Mouse (Mus musculus) midbrain, embryonic 11.5 days (tissue): ENCODE data around the gene Arpp21. TPM values are rescaled to one million over a fixed set of nuclear protein-coding genes. Genes with fewer than 3 reads are reported as not detected.

ENCODE experiments used
- ATAC-seq: fragments of 200-750 bp; cut with Nextera tagmentation; 2 replicates; pipeline ENCODE4 v1.8.0; 2017; ENCODE audit warnings: moderate TSS enrichment, moderate library complexity; ENCODE audit not compliant: low FRiP score
- DNase-seq: peaks from one replicate; pipeline ENCODE4 v3.0.0; 2015; ENCODE audit warnings: low spot score; ENCODE audit errors: missing footprints
- H3K27ac ChIP-seq: fragments of 300-500 bp; sonication (generic); 2 replicates; pipeline ENCODE4 v1.5.1; 2014; ENCODE audit warnings: low read depth, low read length
- H3K27me3 ChIP-seq: fragments of 300-500 bp; sonication (generic); 2 replicates; pipeline ENCODE4 v1.6.1; 2014; ENCODE audit warnings: mild to moderate bottlenecking, low read length, moderate library complexity, mixed read lengths; ENCODE audit not compliant: control insufficient read depth, insufficient read depth
- H3K36me3 ChIP-seq: fragments of 300-500 bp; sonication (generic); 2 replicates; pipeline ENCODE4 v1.6.1; 2014; ENCODE audit warnings: mild to moderate bottlenecking, low read length, moderate library complexity, mixed read lengths; ENCODE audit not compliant: control insufficient read depth, insufficient read depth
- H3K4me1 ChIP-seq: fragments of 300-500 bp; sonication (generic); 2 replicates; pipeline ENCODE4 v1.6.1; 2014; ENCODE audit warnings: low read length; ENCODE audit not compliant: control insufficient read depth, insufficient read depth
- H3K4me2 ChIP-seq: fragments of 300-500 bp; sonication (generic); 2 replicates; pipeline ENCODE4 v1.6.1; 2014; ENCODE audit warnings: mild to moderate bottlenecking, moderate library complexity
- H3K4me3 ChIP-seq: fragments of 300-500 bp; sonication (generic); 2 replicates; pipeline ENCODE4 v1.5.1; 2014; ENCODE audit warnings: low read depth, low read length
- H3K9ac ChIP-seq: fragments of 300-500 bp; sonication (generic); 2 replicates; pipeline ENCODE4 v1.6.1; 2014; ENCODE audit warnings: low read length
- H3K9me3 ChIP-seq: fragments of 300-500 bp; sonication (generic); 2 replicates; pipeline ENCODE4 v1.6.1; 2016; ENCODE audit warnings: low read length; ENCODE audit not compliant: control insufficient read depth
- WGBS: fragments of 180-500 bp; shearing (Covaris S2); extraction: QIAGEN DNeasy Blood & Tissue Kit; methylation state at CpG from one replicate; pipeline ENCODE4 v1.1.7; 2014; 5-methylcytosine and 5-hydroxymethylcytosine counted together
- polyA plus RNA-seq: library from polyadenylated mRNA; unstranded; fragments of >200 nt; fragmentation: Nextera tagmentation; extraction: Ambion mirVana; gene quantifications from 2 replicates; pipeline ENCODE4 v1.2.1, GENCODE M21; 2014

Gene Arpp21
- polyA plus RNA-seq, 1 experiment from 2014 or later, result 2.4 TPM

DNA sequence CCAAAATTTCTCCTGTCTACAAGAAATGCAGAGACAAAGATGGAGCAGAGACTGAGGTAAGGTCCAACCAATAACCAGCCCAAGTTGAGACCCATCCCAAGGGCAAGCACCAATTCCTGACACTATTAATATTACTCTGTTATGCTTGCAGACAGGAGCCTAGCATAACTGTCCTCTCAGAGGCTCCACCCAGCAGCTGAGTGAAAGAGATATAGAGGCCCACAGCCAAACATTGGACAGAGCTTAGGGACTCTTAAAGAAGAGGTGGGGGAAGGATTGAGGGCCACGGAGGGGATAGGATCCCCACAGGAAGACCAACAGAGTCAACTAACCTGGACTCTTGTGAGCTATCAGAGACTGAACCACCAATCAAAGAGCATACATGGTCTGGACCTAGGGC is 18.0 kb upstream of the Arpp21 start:
- WGBS, result 95% methylated on average over 1 of the region's 1 CpGs
- Histone ChIP-seq H3K9me3 (no peaks in the 10 kb centered on the region), H3K27ac (no peak overlapping the region), H3K9ac (no peak overlapping the region), H3K4me3 (no peak overlapping the region), H3K36me3 (no peaks in the 10 kb centered on the region), H3K4me2 (no peak overlapping the region), H3K27me3 (no peaks in the 10 kb centered on the region), H3K4me1 (no peaks in the 10 kb centered on the region)
- no peak for ATAC-seq
- no peak for DNase-seq

DNA sequence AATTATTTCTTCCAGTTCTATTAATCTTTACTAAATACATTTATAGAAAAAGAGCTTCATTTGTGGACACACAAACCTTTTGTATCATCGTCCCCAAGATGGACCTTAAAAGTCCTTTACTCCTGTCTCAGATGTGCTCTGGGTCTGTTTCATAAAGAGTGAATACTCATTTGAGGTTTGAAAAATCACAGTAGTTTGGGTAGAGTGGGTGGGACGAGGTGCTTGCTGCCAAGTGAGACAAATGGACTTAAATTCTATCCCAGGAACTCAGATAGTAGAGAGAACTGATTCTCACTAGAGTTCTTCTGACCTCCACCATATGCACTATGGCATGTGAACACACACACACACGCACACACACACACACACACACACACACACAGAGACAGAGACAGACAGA is 16.1 kb upstream of the Arpp21 start:
- H3K36me3 ChIP-seq, result no peaks in the 10 kb centered on the region
- DNase-seq (no peak), ATAC-seq (no peak)
- H3K4me2 ChIP-seq, result no peak overlapping the region
- no peak overlapping the region for H3K9ac ChIP-seq
- H3K9me3 ChIP-seq, result no peaks in the 10 kb centered on the region
- H3K27ac ChIP-seq, result no peak overlapping the region
- H3K4me1 ChIP-seq, result no peaks in the 10 kb centered on the region
- no peaks in the 10 kb centered on the region for H3K27me3 ChIP-seq
- WGBS, result 81% methylated on average over 3 of the region's 3 CpGs
- no peak overlapping the region for H3K4me3 ChIP-seq

DNA sequence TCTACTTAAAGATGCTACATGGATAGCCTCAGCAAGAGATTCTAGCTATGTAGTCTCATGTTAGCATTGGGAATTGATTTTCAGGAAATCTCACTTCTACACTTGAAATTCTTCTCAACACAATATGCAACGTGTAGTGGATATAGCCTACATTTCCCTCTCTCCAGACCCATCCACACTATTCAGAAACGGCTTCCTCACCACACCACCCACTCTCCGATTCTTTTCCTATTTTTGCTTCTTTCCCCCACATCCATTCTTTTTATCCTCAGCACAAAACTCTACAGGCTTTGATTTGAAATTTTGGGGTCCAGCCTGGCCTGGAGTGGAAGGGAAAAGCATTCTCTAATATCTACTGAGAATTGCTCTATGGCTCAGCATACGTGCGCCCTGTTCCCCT is 15.6 kb upstream of the Arpp21 start:
- no peak overlapping the region for H3K4me2 ChIP-seq
- no peaks in the 10 kb centered on the region for H3K4me1 ChIP-seq
- no peaks in the 10 kb centered on the region for H3K9me3 ChIP-seq
- H3K4me3 ChIP-seq, result no peak overlapping the region
- H3K36me3 ChIP-seq, result no peaks in the 10 kb centered on the region
- H3K9ac ChIP-seq, result no peak overlapping the region
- no peak overlapping the region for H3K27ac ChIP-seq
- 89% methylated on average over 5 of the region's 5 CpGs for WGBS
- no peaks in the 10 kb centered on the region for H3K27me3 ChIP-seq
- DNase-seq (no peak), ATAC-seq (no peak)

DNA sequence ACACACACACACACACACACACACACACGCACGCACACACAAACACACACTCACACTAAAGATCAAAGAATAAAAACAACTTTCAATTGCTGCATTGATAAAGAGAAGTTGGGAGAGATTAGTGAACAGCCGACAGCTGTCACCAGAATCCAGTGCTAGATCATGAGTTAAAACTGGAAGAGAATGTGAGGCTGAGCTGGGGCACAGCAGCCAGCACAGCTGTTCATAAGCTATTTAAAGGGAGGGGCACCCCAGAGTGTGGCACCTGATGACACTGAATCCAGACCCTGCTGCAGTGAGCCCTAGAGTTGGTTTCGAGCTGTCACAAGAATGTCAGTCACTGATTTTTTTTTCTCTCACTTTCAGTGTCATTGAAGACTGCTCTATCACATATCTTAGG is 14.0 kb upstream of the Arpp21 start:
- H3K27ac ChIP-seq, result no peak overlapping the region
- 84% methylated on average over 4 of the region's 4 CpGs for WGBS
- DNase-seq (no peak), ATAC-seq (no peak)
- no peaks in the 10 kb centered on the region for H3K27me3 ChIP-seq
- H3K4me3 ChIP-seq, result no peak overlapping the region
- H3K9me3 ChIP-seq, result no peaks in the 10 kb centered on the region
- H3K4me1 ChIP-seq, result no peaks in the 10 kb centered on the region
- H3K4me2 ChIP-seq, result no peak overlapping the region
- H3K9ac ChIP-seq, result no peak overlapping the region
- H3K36me3 ChIP-seq, result no peaks in the 10 kb centered on the region

DNA sequence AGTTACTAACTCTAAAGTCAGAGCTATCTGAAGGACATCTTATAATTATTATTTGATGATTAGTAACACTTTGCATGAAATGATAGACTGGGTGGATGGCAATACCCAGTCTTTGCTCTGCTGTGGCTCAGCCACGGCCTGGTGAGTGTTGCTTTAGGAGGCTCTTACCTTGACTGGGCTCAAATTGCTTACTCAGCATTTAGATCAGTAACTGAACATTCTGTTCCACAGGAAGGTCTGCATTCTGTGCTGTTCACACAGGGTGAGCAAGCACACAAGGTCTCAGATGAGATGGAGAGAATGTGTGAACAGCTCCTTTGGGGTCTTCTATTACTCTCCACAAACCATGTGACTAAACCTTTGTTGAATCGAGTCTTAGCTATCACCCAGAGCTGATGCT is 11.4 kb upstream of the Arpp21 start:
- 73% methylated on average over 2 of the region's 2 CpGs for WGBS

DNA sequence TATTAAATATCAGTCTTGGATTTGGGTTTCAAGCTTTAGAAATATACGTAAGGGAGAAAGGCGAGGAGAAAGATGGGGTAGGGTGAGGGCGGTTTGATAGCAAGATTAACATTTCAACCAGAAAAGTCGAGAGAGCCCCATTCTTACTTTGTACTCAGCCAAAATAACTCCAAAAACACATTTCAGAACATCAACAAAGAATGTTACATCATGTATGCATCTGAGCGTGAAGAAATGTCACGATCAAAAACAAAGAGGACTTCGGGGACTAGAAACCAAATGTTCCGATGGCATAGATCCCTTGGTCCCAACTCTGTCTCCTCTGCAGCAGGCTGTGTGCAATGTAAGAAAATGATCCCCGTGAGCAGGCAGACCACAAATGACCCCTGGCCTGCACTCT is 2.4 kb upstream of the Arpp21 start:
- WGBS, result 78% methylated on average over 9 of the region's 9 CpGs
- no peak overlapping the region for H3K27ac ChIP-seq
- peaks cover 4% of the 10 kb centered on the region; the same call in 1 of the 2 replicates for H3K4me1 ChIP-seq
- no peak for ATAC-seq
- no peak overlapping the region for H3K4me2 ChIP-seq
- no peak overlapping the region for H3K9ac ChIP-seq
- DNase-seq, result no peak
- H3K36me3 ChIP-seq, result no peaks in the 10 kb centered on the region
- no peaks in the 10 kb centered on the region for H3K9me3 ChIP-seq
- H3K27me3 ChIP-seq, result peaks cover 23% of the 10 kb centered on the region
- no peak overlapping the region for H3K4me3 ChIP-seq

More for the DNA sequence above, 11.4 kb upstream of the Arpp21 start:
- Histone ChIP-seq H3K9ac (no peak overlapping the region), H3K4me3 (no peak overlapping the region), H3K9me3 (no peaks in the 10 kb centered on the region), H3K27ac (no peak overlapping the region), H3K27me3 (no peaks in the 10 kb centered on the region), H3K4me2 (no peak overlapping the region), H3K4me1 (no peaks in the 10 kb centered on the region), H3K36me3 (no peaks in the 10 kb centered on the region)
- ATAC-seq (no peak), DNase-seq (no peak)

DNA sequence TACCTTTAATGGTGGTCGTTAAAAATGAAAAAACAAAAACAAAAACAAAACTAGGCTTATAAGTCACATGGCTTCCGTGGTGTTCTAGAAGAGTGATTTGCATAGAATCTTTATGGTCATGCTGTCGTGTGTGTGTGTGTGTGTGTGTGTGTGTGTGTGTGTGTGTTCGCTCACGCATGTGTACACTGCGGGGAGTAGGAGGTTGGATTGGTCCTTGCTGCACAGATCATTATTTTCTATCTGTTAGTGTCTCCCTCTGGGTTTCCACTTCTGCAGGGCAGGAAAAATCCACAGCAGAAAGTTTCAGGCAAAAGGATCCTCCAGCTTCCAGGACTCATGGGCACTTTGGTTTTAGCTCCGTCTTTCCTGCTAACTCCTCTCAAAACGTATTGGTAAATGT is 813 bp upstream of the Arpp21 start:
- Histone ChIP-seq H3K4me2 (no peak overlapping the region), H3K4me3 (no peak overlapping the region), H3K27me3 (peaks cover 33% of the 10 kb centered on the region), H3K9ac (no peak overlapping the region), H3K9me3 (no peaks in the 10 kb centered on the region), H3K36me3 (no peaks in the 10 kb centered on the region), H3K27ac (no peak overlapping the region), H3K4me1 (peaks cover 4% of the 10 kb centered on the region; the same call in 1 of the 2 replicates)
- WGBS, result 82% methylated on average over 8 of the region's 8 CpGs
- no peak for ATAC-seq
- no peak for DNase-seq

DNA sequence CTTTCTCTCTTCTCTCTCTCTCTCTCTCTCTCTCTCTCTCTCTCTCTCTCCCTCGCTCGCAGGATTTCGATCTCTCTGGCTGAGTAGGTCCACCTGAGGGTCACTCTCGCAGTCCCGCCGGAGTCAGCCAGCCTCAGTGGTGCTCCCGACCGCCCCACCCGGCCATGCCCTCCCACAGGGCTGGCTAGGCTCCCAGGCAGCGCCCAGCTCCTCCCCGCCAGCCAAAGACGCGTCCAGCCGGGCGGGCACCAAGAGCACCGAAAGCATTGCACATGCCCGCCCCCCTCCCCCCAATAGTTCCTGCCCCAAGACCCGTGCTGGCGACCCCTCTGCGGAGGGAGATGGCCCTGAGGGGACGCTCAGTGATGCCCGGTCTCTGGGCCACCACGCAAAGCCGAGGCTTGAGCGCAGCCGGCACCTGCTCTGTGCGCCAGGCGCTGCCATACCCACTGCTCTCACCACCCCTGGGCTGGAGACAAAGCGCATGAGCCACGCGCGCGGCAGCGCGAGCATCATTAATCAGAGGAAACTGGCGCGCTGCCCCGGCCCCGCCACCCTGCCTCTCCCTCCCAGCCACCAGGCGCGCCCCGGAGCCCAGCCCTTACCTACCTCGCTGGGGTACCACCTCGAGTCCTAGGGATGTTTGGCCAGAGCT is 570 bp downstream of the Arpp21 start:
- no peaks in the 10 kb centered on the region for H3K36me3 ChIP-seq
- DNase-seq (peak; percentile 95), ATAC-seq (peak; percentile 86)
- peak overlapping the region; percentile 66 for H3K9ac ChIP-seq
- peaks cover 4% of the 10 kb centered on the region; the same call in 1 of the 2 replicates for H3K4me1 ChIP-seq
- H3K27me3 ChIP-seq, result peaks cover 33% of the 10 kb centered on the region
- peak overlapping the region; percentile 96 for H3K4me2 ChIP-seq
- under 1% methylated on average over 43 of the region's 44 CpGs for WGBS
- no peaks in the 10 kb centered on the region for H3K9me3 ChIP-seq
- H3K27ac ChIP-seq, result no peak overlapping the region
- peak overlapping the region; percentile 55 for H3K4me3 ChIP-seq

DNA sequence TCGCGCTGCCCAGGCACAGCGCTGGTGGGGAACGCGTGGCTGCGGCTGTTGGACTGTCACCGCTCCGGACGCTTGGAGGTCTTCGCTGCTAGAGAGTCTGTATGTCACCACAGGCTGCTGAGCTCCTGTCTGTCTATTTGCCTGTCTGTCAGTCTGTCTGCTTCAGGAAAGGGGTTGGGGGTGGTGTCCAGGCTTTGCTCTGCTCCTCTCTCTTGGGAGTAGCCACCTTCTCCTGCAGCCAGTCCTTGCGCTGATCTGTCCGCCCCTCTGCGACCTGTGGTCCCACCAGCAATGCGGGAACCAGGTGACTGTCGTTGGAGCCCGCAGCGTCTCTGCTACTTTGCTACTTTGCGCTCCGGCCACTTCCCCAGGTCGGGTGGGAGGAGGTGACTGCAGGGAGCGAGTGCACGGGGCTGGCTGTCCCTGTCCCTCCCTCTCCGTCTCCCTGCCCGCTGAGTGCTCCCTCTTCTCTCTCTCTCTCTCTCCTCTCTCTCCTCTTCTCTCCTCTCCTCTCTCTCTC is 1.2 kb downstream of the Arpp21 start:
- DNase-seq (peak; percentile 96), ATAC-seq (peak; percentile 64)
- Histone ChIP-seq H3K27me3 (peaks cover 33% of the 10 kb centered on the region), H3K9ac (peak overlapping the region; percentile 66), H3K36me3 (no peaks in the 10 kb centered on the region), H3K27ac (no peak overlapping the region), H3K4me2 (peak overlapping the region; percentile 96), H3K4me3 (peak overlapping the region; percentile 55), H3K9me3 (no peaks in the 10 kb centered on the region), H3K4me1 (peaks cover 4% of the 10 kb centered on the region; the same call in 1 of the 2 replicates)
- under 1% methylated on average over 24 of the region's 24 CpGs for WGBS
